ENCODE assay signal across 8 mouse cellular contexts in the genomic region with DNA sequence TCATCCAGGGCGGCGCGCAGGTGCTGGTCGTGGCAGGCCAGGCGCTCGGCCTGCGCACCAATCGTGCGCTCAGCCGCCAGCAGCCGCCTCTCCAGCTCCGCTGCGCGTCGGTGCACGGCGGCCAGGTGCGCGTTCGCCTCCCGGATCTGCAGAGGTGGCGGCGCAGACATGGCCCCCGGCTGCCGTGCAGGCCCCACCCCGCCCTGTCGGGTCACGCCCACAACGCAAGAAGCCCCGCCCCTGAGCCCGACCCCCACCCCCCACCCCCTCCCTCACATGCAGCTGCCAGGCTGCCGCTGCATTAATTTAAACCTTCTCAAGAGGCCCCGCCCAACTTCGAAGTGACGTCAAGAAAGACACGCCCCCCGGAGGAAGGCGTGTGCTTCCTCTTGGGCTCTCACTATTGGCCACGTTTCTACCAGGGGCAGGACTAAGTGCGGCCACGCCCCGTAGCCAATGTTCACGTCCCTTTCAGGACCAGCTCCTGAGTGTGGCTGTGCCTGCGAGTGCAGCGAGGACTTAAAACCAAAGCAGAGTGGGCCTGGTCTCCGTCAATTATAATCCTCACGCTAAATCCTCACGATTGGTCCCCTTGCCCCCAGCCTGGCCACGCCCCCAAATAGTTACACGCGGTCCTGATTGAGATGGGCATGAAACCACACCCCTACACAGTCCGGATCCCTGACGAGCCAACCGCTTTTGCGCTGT. TPM values are rescaled to one million over a fixed set of nuclear protein-coding genes. Genes with fewer than 3 reads are reported as not detected.
DNase-seq lines count a peak whose midpoint lies in the region; ATAC-seq and TF ChIP-seq lines count a peak whose summit lies in the region.

No protein-coding gene starts in this region.

- TF ChIP-seq EP300 in heart, adult 2 months (IDR thresholded peaks at IDR 0.05; ENCODE audit: insufficient read depth, low read depth, low read length), result no peak

- H3K27ac ChIP-seq in embryonic facial prominence, embryonic 14.5 days (replicated peaks; ENCODE audit: low read depth, low read length), result peak overlapping the region; percentile 78
- H3K27ac ChIP-seq in heart, adult 2 months, result peak overlapping the region; percentile 97
- peak overlapping the region; percentile 80 for H3K27ac ChIP-seq in limb, embryonic 13.5 days
- peak overlapping the region; percentile 86 for H3K27ac ChIP-seq in midbrain, embryonic 16.5 days (ENCODE audit: low read length)

- H3K9me3 ChIP-seq in embryonic facial prominence, embryonic 14.5 days (ENCODE audit: control insufficient read depth, low read length), result no peaks in the 10 kb centered on the region
- H3K9me3 ChIP-seq in limb, embryonic 13.5 days, result no peaks in the 10 kb centered on the region
- no peaks in the 10 kb centered on the region for H3K9me3 ChIP-seq in midbrain, embryonic 16.5 days (replicated peaks; ENCODE audit: control insufficient read depth, low read length, poor library complexity, severe bottlenecking)

- intact Hi-C loops in heart, adult 2 months (cut with DNase I), result loop anchor here (2.0 to 5.0 kb wide), 5 partner anchors 44 to 115 kb away; a partner anchor contains a TSS

- ATAC-seq in embryonic facial prominence, embryonic 14.5 days (ENCODE audit: low read depth), result peak; percentile 93
- peak; percentile 95 for ATAC-seq in limb, embryonic 13.5 days (ENCODE audit: low FRiP score, low read depth)
- peak; percentile 94 for ATAC-seq in midbrain, embryonic 16.5 days

- peak; percentile 78 for TF ChIP-seq POLR2A in heart, adult 2 months (IDR thresholded peaks at IDR 0.05; ENCODE audit: insufficient read depth, low read depth, low read length)

- H3K4me2 ChIP-seq in embryonic facial prominence, embryonic 14.5 days (ENCODE audit: low read depth, low read length), result peak overlapping the region; percentile 73
- peak overlapping the region; percentile 80 for H3K4me2 ChIP-seq in limb, embryonic 13.5 days (replicated peaks)
- H3K4me2 ChIP-seq in midbrain, embryonic 16.5 days (ENCODE audit: low read length), result peak overlapping the region; percentile 70

- TF ChIP-seq CTCF in heart, adult 2 months (IDR thresholded peaks at IDR 0.05), result no peak

- peaks cover 14% of the 10 kb centered on the region; the same call in 1 of the 2 replicates for H3K36me3 ChIP-seq in embryonic facial prominence, embryonic 14.5 days (ENCODE audit: control insufficient read depth, insufficient read depth, low read length)
- H3K36me3 ChIP-seq in heart, adult 2 months (ENCODE audit: control insufficient read depth, insufficient read depth, low read length), result no peaks in the 10 kb centered on the region
- peaks cover 41% of the 10 kb centered on the region for H3K36me3 ChIP-seq in limb, embryonic 13.5 days
- 0 out of 2 replicates have a peak, but pooled peaks cover 5% of the 10 kb centered on the region for H3K36me3 ChIP-seq in midbrain, embryonic 16.5 days (ENCODE audit: control insufficient read depth, insufficient read depth, low read length)

- under 1% methylated on average over 31 of the region's 55 CpGs for WGBS in embryonic facial prominence, embryonic 14.5 days
- whole genome bisulfite sequencing in heart, adult 2 months, result under 1% methylated on average over 55 of the region's 55 CpGs
- WGBS in limb, embryonic 13.5 days, result under 1% methylated on average over 55 of the region's 55 CpGs
- under 1% methylated on average over 52 of the region's 55 CpGs for WGBS in midbrain, embryonic 16.5 days

- H3K4me3 ChIP-seq in embryonic facial prominence, embryonic 14.5 days (ENCODE audit: low read depth, low read length), result peak overlapping the region; percentile 90
- H3K4me3 ChIP-seq in heart, adult 2 months, result peak overlapping the region; percentile 79
- peak overlapping the region; percentile 67 for H3K4me3 ChIP-seq in limb, embryonic 13.5 days
- peak overlapping the region; percentile 76 for H3K4me3 ChIP-seq in midbrain, embryonic 16.5 days (ENCODE audit: low read depth, low read length)

- peaks cover 22% of the 10 kb centered on the region for H3K4me1 ChIP-seq in embryonic facial prominence, embryonic 14.5 days (ENCODE audit: control insufficient read depth, insufficient read depth, low read length)
- peaks cover 4% of the 10 kb centered on the region for H3K4me1 ChIP-seq in heart, adult 2 months (ENCODE audit: control insufficient read depth, insufficient read depth, low read length)
- H3K4me1 ChIP-seq in limb, embryonic 13.5 days, result peaks cover 37% of the 10 kb centered on the region
- H3K4me1 ChIP-seq in midbrain, embryonic 16.5 days (ENCODE audit: control insufficient read depth, insufficient read depth, low read length), result peaks cover 23% of the 10 kb centered on the region

- no peaks in the 10 kb centered on the region for H3K27me3 ChIP-seq in embryonic facial prominence, embryonic 14.5 days (replicated peaks; ENCODE audit: control insufficient read depth, insufficient read depth, low read length)
- no peaks in the 10 kb centered on the region for H3K27me3 ChIP-seq in heart, adult 2 months (ENCODE audit: control insufficient read depth, insufficient read depth, low read length)
- H3K27me3 ChIP-seq in limb, embryonic 13.5 days, result no peaks in the 10 kb centered on the region
- no peaks in the 10 kb centered on the region for H3K27me3 ChIP-seq in midbrain, embryonic 16.5 days (ENCODE audit: control insufficient read depth, insufficient read depth, low read depth, low read length)

- 0 out of 2 replicates have a peak, but pooled peaks cover 3% of the 10 kb centered on the region for H3K79me2 ChIP-seq in heart, adult 2 months (replicated peaks; ENCODE audit: control insufficient read depth, insufficient read depth, low read length)

- H3K9ac ChIP-seq in embryonic facial prominence, embryonic 14.5 days (ENCODE audit: low read depth, low read length), result peak overlapping the region; percentile 86
- peak overlapping the region; percentile 85 for H3K9ac ChIP-seq in heart, adult 2 months (ENCODE audit: low read depth, low read length)
- H3K9ac ChIP-seq in limb, embryonic 13.5 days, result peak overlapping the region; percentile 89
- H3K9ac ChIP-seq in midbrain, embryonic 16.5 days (ENCODE audit: low read depth, low read length), result peak overlapping the region; percentile 89

- DNase-seq in 3T3-L1 (ENCODE audit: low read depth, low spot score), result peak; percentile 99
- DNase-seq in adrenal gland, postnatal 4 days (ENCODE audit: low spot score in 2 of 2), result peak; percentile 83 to 90
- peak; percentile 99 for DNase-seq in embryonic facial prominence, embryonic 14.5 days (ENCODE audit: low spot score)
- peak; percentile 95 to 97 for DNase-seq in heart, adult 2 months
- peak; percentile 99 for DNase-seq in kidney, adult 8-10 months
- DNase-seq in spleen, postnatal 10 days (ENCODE audit: low spot score in 2 of 2), result peak; percentile 94 to 96

RNA-seq across cellular contexts. Expression of a gene that starts 0.8 kb away (rescaled TPM):
- 100 to 1,000 TPM; 244 to 256 TPM for total RNA-seq in adrenal gland, postnatal 4 days (2021)
- polyA plus RNA-seq in embryonic facial prominence, embryonic 14.5 days (2014; fragmentation: Nextera tagmentation; extraction: Ambion mirVana), result 424 and 466 TPM in 2 replicates
- total RNA-seq in heart, adult 2 months (2021), result 100 to 1,000 TPM; 748 to 906 TPM
- polyA plus RNA-seq in heart, adult 2 months (2012; rRNA removed), result 1,680 and 1,786 TPM in 2 replicates
- 431 and 434 TPM in 2 replicates for polyA plus RNA-seq in limb, embryonic 13.5 days (2015; fragmentation: Nextera tagmentation; extraction: Ambion mirVana)
- polyA plus RNA-seq in midbrain, embryonic 16.5 days (2015; fragmentation: Nextera tagmentation; extraction: Ambion mirVana), result 492 and 497 TPM in 2 replicates

RNA-seq across cellular contexts. Expression of a gene that starts 1.0 kb away (rescaled TPM):
- 10 to 100 TPM; 31.4 to 34.4 TPM for total RNA-seq in adrenal gland, postnatal 4 days (2021)
- 18.6 and 21.4 TPM in 2 replicates for polyA plus RNA-seq in embryonic facial prominence, embryonic 14.5 days (2014; fragmentation: Nextera tagmentation; extraction: Ambion mirVana)
- total RNA-seq in heart, adult 2 months (2021), result 1 to 10 TPM; 3.0 to 4.7 TPM
- 8.3 and 9.9 TPM in 2 replicates for polyA plus RNA-seq in heart, adult 2 months (2012; rRNA removed)
- polyA plus RNA-seq in limb, embryonic 13.5 days (2015; fragmentation: Nextera tagmentation; extraction: Ambion mirVana), result 20.2 and 21.3 TPM in 2 replicates
- polyA plus RNA-seq in midbrain, embryonic 16.5 days (2015; fragmentation: Nextera tagmentation; extraction: Ambion mirVana), result 15.6 and 16.1 TPM in 2 replicates

RNA-seq across cellular contexts. Expression of a gene that starts 40.5 kb away (rescaled TPM):
- 1 to 10 TPM; 4.1 to 5.2 TPM for total RNA-seq in adrenal gland, postnatal 4 days (2021)
- polyA plus RNA-seq in embryonic facial prominence, embryonic 14.5 days (2014; fragmentation: Nextera tagmentation; extraction: Ambion mirVana), result 14.0 and 17.4 TPM in 2 replicates
- 10 to 100 TPM; 24.4 to 26.8 TPM for total RNA-seq in heart, adult 2 months (2021)
- polyA plus RNA-seq in heart, adult 2 months (2012; rRNA removed), result 26.2 and 49.3 TPM in 2 replicates
- polyA plus RNA-seq in limb, embryonic 13.5 days (2015; fragmentation: Nextera tagmentation; extraction: Ambion mirVana), result 14.1 TPM in 2 replicates
- 2.5 and 4.0 TPM in 2 replicates for polyA plus RNA-seq in midbrain, embryonic 16.5 days (2015; fragmentation: Nextera tagmentation; extraction: Ambion mirVana)

RNA-seq across cellular contexts. Expression of a gene that starts 43.7 kb away (rescaled TPM):
- 10 to 100 TPM; 88.1 to 89.6 TPM for total RNA-seq in adrenal gland, postnatal 4 days (2021)
- 78.8 and 87.8 TPM in 2 replicates for polyA plus RNA-seq in embryonic facial prominence, embryonic 14.5 days (2014; fragmentation: Nextera tagmentation; extraction: Ambion mirVana)
- 10 to 100 TPM; 37.6 to 37.7 TPM for total RNA-seq in heart, adult 2 months (2021)
- polyA plus RNA-seq in heart, adult 2 months (2012; rRNA removed), result 40.6 and 44.5 TPM in 2 replicates
- polyA plus RNA-seq in limb, embryonic 13.5 days (2015; fragmentation: Nextera tagmentation; extraction: Ambion mirVana), result 102 and 105 TPM in 2 replicates
- 107 and 112 TPM in 2 replicates for polyA plus RNA-seq in midbrain, embryonic 16.5 days (2015; fragmentation: Nextera tagmentation; extraction: Ambion mirVana)

RNA-seq across cellular contexts. Expression of a gene that starts 47.7 kb away (rescaled TPM):
- total RNA-seq in adrenal gland, postnatal 4 days (2021), result 10 to 100 TPM; 53.0 to 56.2 TPM
- 33.3 and 42.0 TPM in 2 replicates for polyA plus RNA-seq in embryonic facial prominence, embryonic 14.5 days (2014; fragmentation: Nextera tagmentation; extraction: Ambion mirVana)
- total RNA-seq in heart, adult 2 months (2021), result 10 to 100 TPM; 17.7 to 19.4 TPM
- 36.2 and 38.7 TPM in 2 replicates for polyA plus RNA-seq in heart, adult 2 months (2012; rRNA removed)
- 47.7 and 50.5 TPM in 2 replicates for polyA plus RNA-seq in limb, embryonic 13.5 days (2015; fragmentation: Nextera tagmentation; extraction: Ambion mirVana)
- polyA plus RNA-seq in midbrain, embryonic 16.5 days (2015; fragmentation: Nextera tagmentation; extraction: Ambion mirVana), result 96.8 and 106 TPM in 2 replicates

Comparison
In these comparisons a context has a peak if more than half of its experiments do, and no peak if none do; other contexts are left out.
1. Peak in every context shown above with its lines: DNase-seq, ATAC-seq, H3K4me3 ChIP-seq and H3K27ac ChIP-seq.